Mouse (Mus musculus): ENCODE results near the gene Pglyrp1.
A peak's percentile ranks its signal among the peaks of the same experiment; 100 is the strongest.

DNA sequence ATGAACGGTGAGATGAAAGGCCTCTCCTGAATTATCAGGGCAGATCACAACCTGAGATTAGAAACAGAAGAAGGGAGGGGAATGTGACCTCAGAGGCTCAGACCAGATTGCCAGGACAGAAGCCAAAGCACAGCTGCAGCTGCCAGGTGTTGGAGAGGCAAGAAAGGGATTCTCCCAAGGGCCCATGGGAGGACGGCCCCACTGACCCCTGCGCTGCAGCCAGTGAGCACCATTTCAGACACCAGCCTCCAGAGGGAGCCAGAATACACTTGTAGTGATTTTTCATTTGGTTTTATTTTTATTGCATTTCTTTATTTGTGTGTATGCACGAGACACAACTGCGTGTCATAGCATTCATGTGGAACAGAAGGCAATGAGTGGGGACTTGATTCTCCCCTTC, 25.4 kb downstream of the Pglyrp1 start:
- no peak for TF ChIP-seq POLR2A (IDR thresholded peaks at IDR 0.05; ENCODE audit: borderline replicate concordance, low read depth, low read length)
- TF ChIP-seq CTCF (IDR thresholded peaks at IDR 0.05; ENCODE audit: low read depth, low read length) = peak; percentile 35; the same call in 1 of the 2 replicates

All from bone marrow macrophage, adult 2 months (primary cell).